Mouse (Mus musculus): Measurements from ENCODE around the gene Slc25a44. TPM values are rescaled to one million over a fixed set of nuclear protein-coding genes. Genes with fewer than 3 reads are reported as not detected.
A peak's percentile ranks its signal among the peaks of the same experiment; 100 is the strongest.
"Not testable (repeated sequence)": the region's sequence is repeated elsewhere in the genome, so short reads cannot be mapped to it uniquely, and the experiment has no call there.

Slc25a44 gene
- polyA plus RNA-seq, 1 experiment from 2014 or later, result 9.7 TPM

- WGBS, result 75% methylated on average over 5 of the region's 5 CpGs
These were observed 40.6 kb downstream of the Slc25a44 start, which contains the start of gene Bglap for GRCm38 (mm10) chr3:88384364-88384763. Gene Bglap, minus strand, starts transcription at chr3:88384464.

GRCm38 (mm10) chr3:88382383-88382782 is 42.6 kb downstream of the Slc25a44 start:
- 51% methylated on average over 2 of the region's 7 CpGs for WGBS
- H3K9ac ChIP-seq (ENCODE audit: low read length); H3K9me3 ChIP-seq (ENCODE audit: control insufficient read depth, low read length); H3K4me1 ChIP-seq (replicated peaks; ENCODE audit: control insufficient read depth, insufficient read depth); H3K36me3 ChIP-seq (ENCODE audit: control insufficient read depth, insufficient read depth, low read length); H3K4me3 ChIP-seq (ENCODE audit: low read depth, low read length); H3K27ac ChIP-seq (replicated peaks); H3K27me3 ChIP-seq (ENCODE audit: control insufficient read depth, insufficient read depth, low read length); H3K4me2 ChIP-seq (replicated peaks; ENCODE audit: low read depth); DNase-seq (ENCODE audit: low spot score): not testable (repeated sequence)
- peak; percentile 14; the same call in 1 of the 2 replicates for ATAC-seq (ENCODE audit: low FRiP score, low TSS enrichment)

More at GRCm38 (mm10) chr3:88384364-88384763, 40.6 kb downstream of the Slc25a44 start, which contains the start of gene Bglap:
- TF ChIP-seq EP300 (optimal IDR thresholded peaks at IDR 0.05) (no peak), CTCF (IDR thresholded peaks at IDR 0.05; ENCODE audit: low read depth) (no peak)
- Histone ChIP-seq H3K27ac (replicated peaks) (no peak within 1 kb of the TSS), H3K9me3 (ENCODE audit: control insufficient read depth, low read length) (no peaks in the 10 kb centered on the region), H3K4me1 (replicated peaks; ENCODE audit: control insufficient read depth, insufficient read depth) (no peaks in the 10 kb centered on the region), H3K9ac (ENCODE audit: low read length) (no peak within 1 kb of the TSS), H3K4me2 (replicated peaks; ENCODE audit: low read depth) (no peak within 1 kb of the TSS), H3K4me3 (ENCODE audit: low read depth, low read length) (no peak within 1 kb of the TSS), H3K36me3 (ENCODE audit: control insufficient read depth, insufficient read depth, low read length) (no peaks in the 10 kb centered on the region), H3K27me3 (ENCODE audit: control insufficient read depth, insufficient read depth, low read length) (no peaks in the 10 kb centered on the region)
- DNase-seq (ENCODE audit: low spot score) (no peak), ATAC-seq (ENCODE audit: low FRiP score, low TSS enrichment) (no peak)

GRCm38 (mm10) chr3:88381389-88382315 is 43.3 kb downstream of the Slc25a44 start:
- H3K9me3 ChIP-seq (ENCODE audit: control insufficient read depth, low read length); H3K27ac ChIP-seq (replicated peaks); H3K27me3 ChIP-seq (ENCODE audit: control insufficient read depth, insufficient read depth, low read length); H3K36me3 ChIP-seq (ENCODE audit: control insufficient read depth, insufficient read depth, low read length); H3K4me3 ChIP-seq (ENCODE audit: low read depth, low read length); H3K9ac ChIP-seq (ENCODE audit: low read length); H3K4me1 ChIP-seq (replicated peaks; ENCODE audit: control insufficient read depth, insufficient read depth): not testable (repeated sequence)
- peak overlapping the region; percentile 49 for H3K4me2 ChIP-seq (replicated peaks; ENCODE audit: low read depth)
- 11% methylated on average over 16 of the region's 22 CpGs for WGBS
- DNase-seq (ENCODE audit: low spot score) (peak; percentile 74), ATAC-seq (ENCODE audit: low FRiP score, low TSS enrichment) (peak; percentile 80)

GRCm38 (mm10) chr3:88378599-88378998 is 46.3 kb downstream of the Slc25a44 start, which contains the start of gene Bglap2:
Gene Bglap2, minus strand, starts transcription at chr3:88378699.
- DNase-seq (ENCODE audit: low spot score); H3K27ac ChIP-seq (replicated peaks): not testable (repeated sequence)
- WGBS, result 80% methylated on average over 5 of the region's 5 CpGs

GRCm38 (mm10) chr3:88376644-88377043 is 48.3 kb downstream of the Slc25a44 start:
- not testable (repeated sequence) for H3K4me1 ChIP-seq (replicated peaks; ENCODE audit: control insufficient read depth, insufficient read depth); H3K4me3 ChIP-seq (ENCODE audit: low read depth, low read length); H3K9ac ChIP-seq (ENCODE audit: low read length); H3K27ac ChIP-seq (replicated peaks); H3K36me3 ChIP-seq (ENCODE audit: control insufficient read depth, insufficient read depth, low read length); H3K27me3 ChIP-seq (ENCODE audit: control insufficient read depth, insufficient read depth, low read length); H3K9me3 ChIP-seq (ENCODE audit: control insufficient read depth, low read length)
- 6% methylated on average over 5 of the region's 7 CpGs for WGBS
- H3K4me2 ChIP-seq (replicated peaks; ENCODE audit: low read depth), result peak overlapping the region; percentile 21; the same call in 1 of the 2 replicates
- ATAC-seq (ENCODE audit: low FRiP score, low TSS enrichment) (peak; percentile 35; the same call in 1 of the 2 replicates), DNase-seq (ENCODE audit: low spot score) (peak; percentile 13)

More at GRCm38 (mm10) chr3:88378599-88378998, 46.3 kb downstream of the Slc25a44 start, which contains the start of gene Bglap2:
- not testable (repeated sequence) for H3K36me3 ChIP-seq (ENCODE audit: control insufficient read depth, insufficient read depth, low read length); H3K4me1 ChIP-seq (replicated peaks; ENCODE audit: control insufficient read depth, insufficient read depth); ATAC-seq (ENCODE audit: low FRiP score, low TSS enrichment); H3K9ac ChIP-seq (ENCODE audit: low read length); H3K27me3 ChIP-seq (ENCODE audit: control insufficient read depth, insufficient read depth, low read length); H3K9me3 ChIP-seq (ENCODE audit: control insufficient read depth, low read length); H3K4me3 ChIP-seq (ENCODE audit: low read depth, low read length); H3K4me2 ChIP-seq (replicated peaks; ENCODE audit: low read depth)

GRCm38 (mm10) chr3:88375750-88376626 is 49.0 kb downstream of the Slc25a44 start:
- ATAC-seq (ENCODE audit: low FRiP score, low TSS enrichment), result peak; percentile 93
- DNase-seq (ENCODE audit: low spot score), result peak; percentile 81
- WGBS, result 9% methylated on average over 16 of the region's 19 CpGs
- H3K4me3 ChIP-seq (ENCODE audit: low read depth, low read length); H3K36me3 ChIP-seq (ENCODE audit: control insufficient read depth, insufficient read depth, low read length); H3K4me1 ChIP-seq (replicated peaks; ENCODE audit: control insufficient read depth, insufficient read depth); H3K9me3 ChIP-seq (ENCODE audit: control insufficient read depth, low read length); H3K9ac ChIP-seq (ENCODE audit: low read length); H3K27ac ChIP-seq (replicated peaks); H3K27me3 ChIP-seq (ENCODE audit: control insufficient read depth, insufficient read depth, low read length): not testable (repeated sequence)
- peak overlapping the region; percentile 21 for H3K4me2 ChIP-seq (replicated peaks; ENCODE audit: low read depth)

- H3K27ac ChIP-seq (replicated peaks); H3K27me3 ChIP-seq (ENCODE audit: control insufficient read depth, insufficient read depth, low read length); H3K4me3 ChIP-seq (ENCODE audit: low read depth, low read length); H3K9ac ChIP-seq (ENCODE audit: low read length); DNase-seq (ENCODE audit: low spot score); H3K9me3 ChIP-seq (ENCODE audit: control insufficient read depth, low read length); ATAC-seq (ENCODE audit: low FRiP score, low TSS enrichment); H3K4me1 ChIP-seq (replicated peaks; ENCODE audit: control insufficient read depth, insufficient read depth); H3K4me2 ChIP-seq (replicated peaks; ENCODE audit: low read depth); H3K36me3 ChIP-seq (ENCODE audit: control insufficient read depth, insufficient read depth, low read length): not testable (repeated sequence)
- WGBS, result 89% methylated on average over 9 of the region's 9 CpGs
These were observed 52.3 kb downstream of the Slc25a44 start, which contains the start of gene Bglap3 for GRCm38 (mm10) chr3:88372643-88373042. Gene Bglap3, minus strand, starts transcription at chr3:88372743.

GRCm38 (mm10) chr3:88368511-88368910 is 56.4 kb downstream of the Slc25a44 start:
- H3K36me3 ChIP-seq (ENCODE audit: control insufficient read depth, insufficient read depth, low read length); H3K4me3 ChIP-seq (ENCODE audit: low read depth, low read length); ATAC-seq (ENCODE audit: low FRiP score, low TSS enrichment); DNase-seq (ENCODE audit: low spot score); H3K4me2 ChIP-seq (replicated peaks; ENCODE audit: low read depth); H3K27ac ChIP-seq (replicated peaks); H3K9me3 ChIP-seq (ENCODE audit: control insufficient read depth, low read length); H3K4me1 ChIP-seq (replicated peaks; ENCODE audit: control insufficient read depth, insufficient read depth); H3K27me3 ChIP-seq (ENCODE audit: control insufficient read depth, insufficient read depth, low read length); H3K9ac ChIP-seq (ENCODE audit: low read length): not testable (repeated sequence)
- 86% methylated on average over 7 of the region's 7 CpGs for WGBS

Data from stomach, postnatal 0 days (tissue).